Mouse (Mus musculus): ENCODE results near the gene Cfap57. TPM values are rescaled to one million over a fixed set of nuclear protein-coding genes. Genes with fewer than 3 reads are reported as not detected.
"Not testable (repeated sequence)": the region's sequence is repeated elsewhere in the genome, so short reads cannot be mapped to it uniquely, and the experiment has no call there.

Cfap57 gene
- polyA plus RNA-seq, 1 experiment, result 0.50 TPM

- no peak for DNase-seq (ENCODE audit: extremely low spot score in 1 of 2, low spot score in 1 of 2)
Measured at GRCm38 (mm10) chr4:118523976-118524375, 96.6 kb downstream of the Cfap57 start.

GRCm38 (mm10) chr4:118522248-118522647 lies 98.3 kb downstream of the Cfap57 start:
- DNase-seq (ENCODE audit: extremely low spot score in 1 of 2, low spot score in 1 of 2), result no peak

GRCm38 (mm10) chr4:118518208-118518607 lies 102.4 kb downstream of the Cfap57 start:
- DNase-seq (ENCODE audit: extremely low spot score in 1 of 2, low spot score in 1 of 2), result no peak

GRCm38 (mm10) chr4:118517497-118518146 lies 103.0 kb downstream of the Cfap57 start:
- no peak for DNase-seq (ENCODE audit: extremely low spot score in 1 of 2, low spot score in 1 of 2)

GRCm38 (mm10) chr4:118516699-118517496 lies 103.7 kb downstream of the Cfap57 start:
- DNase-seq (ENCODE audit: extremely low spot score in 1 of 2, low spot score in 1 of 2), result no peak

- DNase-seq (ENCODE audit: extremely low spot score in 1 of 2, low spot score in 1 of 2), result peak in 1 of 2 experiments; percentile 26
Measured at GRCm38 (mm10) chr4:118509050-118509449, 111.5 kb downstream of the Cfap57 start.

- DNase-seq (ENCODE audit: extremely low spot score in 1 of 2, low spot score in 1 of 2), result not testable (repeated sequence)
Measured at GRCm38 (mm10) chr4:118507171-118507570, 113.4 kb downstream of the Cfap57 start.

GRCm38 (mm10) chr4:118505551-118505950 lies 115.0 kb downstream of the Cfap57 start:
- no peak for DNase-seq (ENCODE audit: extremely low spot score in 1 of 2, low spot score in 1 of 2)

Other genes with a start within 250 kb of the Cfap57 start
- 40.2 and 41.3 TPM in 2 replicates for gene Szt2, start 211.5 kb downstream of the Cfap57 start, polyA plus RNA-seq (2012; rRNA removed)
- 52.1 and 56.8 TPM in 2 replicates for gene Med8, start 211.4 kb downstream of the Cfap57 start, polyA plus RNA-seq (2012; rRNA removed)
- 65.2 and 76.6 TPM in 2 replicates for gene Elovl1, start 192.7 kb downstream of the Cfap57 start, polyA plus RNA-seq (2012; rRNA removed)
- gene Cdc20, start 183.4 kb downstream of the Cfap57 start, polyA plus RNA-seq (2012; rRNA removed), result 2.2 and 2.8 TPM in 2 replicates
- gene Mpl, start 163.3 kb downstream of the Cfap57 start, polyA plus RNA-seq (2012; rRNA removed), result 0.32 and 1.0 TPM in 2 replicates
- 11.8 and 13.3 TPM in 2 replicates for gene Tie1, start 130.7 kb downstream of the Cfap57 start, polyA plus RNA-seq (2012; rRNA removed)
- gene 2610528J11Rik, start 93.8 kb downstream of the Cfap57 start, polyA plus RNA-seq (2012; rRNA removed), result 0.10 and 0.36 TPM in 2 replicates
- 10.0 and 12.3 TPM in 2 replicates for gene Tmem125, start 76.7 kb downstream of the Cfap57 start, polyA plus RNA-seq (2012; rRNA removed)
- 49.0 and 54.8 TPM in 2 replicates for gene Ebna1bp2, start within 50 bp of the Cfap57 start, polyA plus RNA-seq (2012; rRNA removed)
- not detected in 2 replicates for gene Olfr62, start 38.2 kb upstream of the Cfap57 start, polyA plus RNA-seq (2012; rRNA removed)
- gene Olfr1342, start 72.0 kb upstream of the Cfap57 start, polyA plus RNA-seq (2012; rRNA removed), result not detected in 2 replicates
- 0.02 TPM in 1 of 2 replicates, not detected in the other for gene Olfr1341, start 82.7 kb upstream of the Cfap57 start, polyA plus RNA-seq (2012; rRNA removed)
- 0.06 TPM in 1 of 2 replicates, not detected in the other for gene Olfr1340, start 99.4 kb upstream of the Cfap57 start, polyA plus RNA-seq (2012; rRNA removed)
- gene Olfr1339, start 111.4 kb upstream of the Cfap57 start, polyA plus RNA-seq (2012; rRNA removed), result 0.10 TPM in 1 of 2 replicates, not detected in the other
- gene Olfr1338, start 138.0 kb upstream of the Cfap57 start, polyA plus RNA-seq (2012; rRNA removed), result not detected in 2 replicates
- not detected in 2 replicates for gene Olfr1337, start 161.8 kb upstream of the Cfap57 start, polyA plus RNA-seq (2012; rRNA removed)
- gene Olfr1335, start 189.2 kb upstream of the Cfap57 start, polyA plus RNA-seq (2012; rRNA removed), result not detected in 2 replicates
- not detected in 2 replicates for gene Olfr1333, start 215.5 kb upstream of the Cfap57 start, polyA plus RNA-seq (2012; rRNA removed)
- gene Olfr1331, start 243.9 kb upstream of the Cfap57 start, polyA plus RNA-seq (2012; rRNA removed), result not detected in 2 replicates

All from frontal cortex, adult 2 months (tissue).